Mouse (Mus musculus): ENCODE measurements at regions not wholly inside any gene's neighbourhood (a gene's known extent, or its start where the extent isn't known, plus 50 kb on each side); places are given as distances from the start of the nearest gene placed in this dataset.
"Not testable (repeated sequence)": the region's sequence is repeated elsewhere in the genome, so short reads cannot be mapped to it uniquely, and the experiment has no call there.

GRCm38 (mm10) chr8:62356185-62356584 lies 233.2 kb upstream of the Anxa10 start:
- 28% methylated on average over 3 of the region's 3 CpGs for WGBS
- H3K36me3 ChIP-seq (ENCODE audit: control insufficient read depth, insufficient read depth, low read length) = no peaks in the 10 kb centered on the region
- H3K4me2 ChIP-seq (ENCODE audit: low read length) = no peak overlapping the region
- H3K4me3 ChIP-seq (ENCODE audit: low read length) = no peak overlapping the region
- H3K27me3 ChIP-seq (replicated peaks; ENCODE audit: control insufficient read depth, insufficient read depth, low read length) = no peaks in the 10 kb centered on the region
- peak; percentile 83 for ATAC-seq
- no peak overlapping the region for H3K27ac ChIP-seq (ENCODE audit: low read depth, low read length)
- no peaks in the 10 kb centered on the region for H3K4me1 ChIP-seq (ENCODE audit: control insufficient read depth, insufficient read depth, low read depth, low read length)
- no peak overlapping the region for H3K9ac ChIP-seq (ENCODE audit: low read depth, low read length)
- H3K9me3 ChIP-seq (ENCODE audit: control insufficient read depth, low read length) = no peaks in the 10 kb centered on the region

- 92% methylated on average over 13 of the region's 13 CpGs for WGBS
- not testable (repeated sequence) for ATAC-seq
Measured at GRCm38 (mm10) chr8:62343931-62344330, 221.0 kb upstream of the Anxa10 start.

More at GRCm38 (mm10) chr8:62343931-62344330, 221.0 kb upstream of the Anxa10 start:
- not testable (repeated sequence) for H3K4me2 ChIP-seq (ENCODE audit: low read length); H3K4me3 ChIP-seq (ENCODE audit: low read length); H3K36me3 ChIP-seq (ENCODE audit: control insufficient read depth, insufficient read depth, low read length); H3K27ac ChIP-seq (ENCODE audit: low read depth, low read length); H3K27me3 ChIP-seq (replicated peaks; ENCODE audit: control insufficient read depth, insufficient read depth, low read length); H3K9ac ChIP-seq (ENCODE audit: low read depth, low read length); H3K4me1 ChIP-seq (ENCODE audit: control insufficient read depth, insufficient read depth, low read depth, low read length); H3K9me3 ChIP-seq (ENCODE audit: control insufficient read depth, low read length)

Data from hindbrain, embryonic 16.5 days (tissue).